Mouse (Mus musculus) G1E (cell line): ENCODE results near the gene Pik3r1.

ENCODE experiments used
- CTCF ChIP-seq: IDR thresholded peaks from 2 replicates; pipeline ENCODE4 v1.5.1; 2012; ENCODE audit warnings: low read depth, low read length, inconsistent platforms, mixed read lengths
- GATA1 ChIP-seq: IDR thresholded peaks from 2 replicates; pipeline ENCODE4 v1.6.1; 2012; ENCODE audit warnings: borderline replicate concordance, low read length, inconsistent platforms, mixed read lengths
- POLR2AphosphoS5 ChIP-seq: IDR thresholded peaks from 2 replicates; pipeline ENCODE4 v1.6.1; 2012; ENCODE audit warnings: low read depth, low read length, inconsistent platforms; ENCODE audit not compliant: insufficient replicate concordance

DNA sequence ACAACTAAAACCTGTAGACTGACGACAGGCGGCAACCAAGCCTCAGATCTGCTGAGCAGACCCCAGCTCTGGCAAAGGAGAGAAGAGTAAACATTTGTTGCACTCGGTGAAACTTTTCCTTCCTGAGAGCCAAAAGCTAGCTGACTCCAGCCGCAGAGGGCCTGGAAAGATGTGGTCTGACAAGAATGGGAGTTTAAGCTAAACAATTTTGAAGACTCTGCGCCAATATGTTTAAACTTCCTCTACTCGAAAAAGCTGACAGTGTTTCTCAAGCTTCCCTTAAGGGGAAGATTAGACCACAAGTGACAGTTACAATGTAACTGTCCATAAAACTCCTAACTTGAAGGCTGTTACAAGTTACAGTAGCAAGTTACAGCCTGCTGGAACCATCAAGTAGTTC, 25.4 kb downstream of the Pik3r1 start:
- no peak for TF ChIP-seq CTCF
- TF ChIP-seq GATA1 = no peak
- no peak for TF ChIP-seq POLR2AphosphoS5
